Mouse (Mus musculus): ENCODE data around the gene Slc30a2.
"Not testable (repeated sequence)": the region's sequence is repeated elsewhere in the genome, so short reads cannot be mapped to it uniquely, and the experiment has no call there.

Gene Slc30a2

GRCm38 (mm10) chr4:134324655-134325054 is 18.3 kb upstream of the Slc30a2 start:
- DNase-seq: no peak

DNA sequence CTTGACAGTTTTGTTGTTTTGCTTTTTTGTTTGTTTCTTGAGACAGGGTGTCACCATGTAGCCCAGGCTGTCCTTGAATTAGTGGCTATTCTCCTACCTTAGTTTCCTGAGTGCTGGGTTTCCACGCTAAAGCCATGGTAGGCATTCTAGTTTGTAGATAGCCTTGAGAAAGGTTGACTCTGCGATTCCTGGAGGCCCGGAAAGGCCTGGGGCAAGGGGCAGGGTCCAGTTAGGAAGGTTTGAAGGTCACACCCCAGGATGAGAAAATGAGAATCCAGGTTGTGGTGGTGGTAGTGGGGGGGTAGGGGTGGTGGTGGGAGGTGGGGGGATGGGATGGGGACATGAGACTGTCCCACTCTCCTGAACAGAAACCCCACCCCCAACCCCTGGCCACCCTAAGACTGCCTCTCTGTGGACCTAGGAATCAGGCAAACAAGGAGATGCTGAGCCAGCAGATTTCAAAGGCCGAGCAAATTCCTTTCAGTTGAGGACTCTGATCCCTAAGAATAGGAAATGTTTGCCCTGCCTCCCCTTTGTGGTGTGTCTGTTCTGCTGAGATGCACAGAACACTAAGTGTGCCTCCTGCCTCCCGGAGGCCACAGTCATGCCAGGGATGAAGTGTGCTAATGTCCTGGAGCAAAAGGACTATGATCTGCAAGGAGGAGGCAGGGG is 16.0 kb upstream of the Slc30a2 start:
- no peak for DNase-seq

DNA sequence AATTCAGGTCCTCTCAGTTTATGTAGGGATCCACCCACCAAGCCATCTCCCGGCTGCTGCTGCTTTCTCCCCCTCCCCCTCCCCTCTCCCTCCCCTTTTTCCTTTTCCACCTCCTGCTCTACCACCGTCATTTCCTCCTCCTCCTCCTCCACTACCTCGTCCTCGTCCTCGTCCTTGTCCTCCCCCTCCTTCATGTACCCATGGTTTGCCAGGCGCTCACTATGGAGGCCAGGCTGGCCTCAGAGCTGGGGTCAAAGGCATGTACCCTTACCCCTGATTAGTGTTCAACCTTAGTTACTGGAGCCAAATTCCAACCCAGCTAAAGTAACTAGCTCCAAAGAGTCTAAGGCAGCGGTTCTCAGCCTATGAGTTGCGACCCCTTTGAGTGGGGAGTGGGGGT is 14.8 kb upstream of the Slc30a2 start:
- no peak for DNase-seq

DNA sequence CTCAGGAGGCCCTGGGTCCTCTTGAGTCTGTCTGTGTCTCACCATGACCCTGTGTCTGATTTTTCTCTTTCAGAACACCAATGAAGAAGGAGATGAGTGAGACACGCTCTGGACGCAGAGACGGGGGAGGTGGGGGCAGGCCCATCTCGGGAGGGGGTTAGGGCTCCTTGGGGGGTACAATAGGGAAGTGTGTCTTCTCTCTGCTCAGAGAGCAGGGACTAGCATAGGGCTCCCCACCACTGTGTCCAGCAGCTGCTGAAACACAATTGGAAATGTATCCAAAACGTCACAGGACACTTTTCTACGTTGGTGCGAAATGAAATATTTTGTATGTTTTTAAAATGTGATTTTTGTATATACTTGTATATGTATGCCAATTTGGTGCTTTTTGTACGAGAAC is 14.1 kb upstream of the Slc30a2 start:
- DNase-seq: no peak

- no peak for DNase-seq
Measured at GRCm38 (mm10) chr4:134330281-134330680, 12.7 kb upstream of the Slc30a2 start.

- DNase-seq: not testable (repeated sequence)
Measured at GRCm38 (mm10) chr4:134341231-134341630, 1.8 kb upstream of the Slc30a2 start.

DNA sequence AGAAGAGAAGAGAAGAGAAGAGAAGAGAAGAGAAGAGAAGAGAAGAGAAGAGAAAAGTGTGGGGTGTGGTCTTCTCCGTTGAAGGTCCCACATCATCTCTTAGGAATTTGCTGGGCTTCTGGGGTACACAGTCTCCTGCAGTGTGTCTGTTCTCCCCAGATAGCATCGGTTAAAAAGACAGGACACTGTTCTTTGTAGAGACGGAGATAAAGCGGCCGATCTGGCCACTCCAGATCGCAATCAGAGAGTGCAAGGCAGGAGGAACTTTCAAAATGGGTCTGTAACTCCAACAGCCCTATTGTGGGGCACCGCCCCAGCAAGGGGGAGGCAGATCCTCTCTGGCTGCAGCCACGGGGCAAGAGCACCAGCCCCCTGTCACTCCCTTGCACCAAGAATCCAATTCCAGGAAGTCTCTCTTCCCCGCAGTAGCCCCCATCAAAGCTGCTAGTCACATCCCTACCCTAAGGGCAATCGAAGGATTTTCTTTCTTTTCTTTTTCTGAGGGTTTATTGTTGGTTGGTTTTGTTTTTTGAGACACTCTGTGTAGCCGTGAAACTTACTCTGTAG is 685 bp upstream of the Slc30a2 start:
- no peak for DNase-seq

DNA sequence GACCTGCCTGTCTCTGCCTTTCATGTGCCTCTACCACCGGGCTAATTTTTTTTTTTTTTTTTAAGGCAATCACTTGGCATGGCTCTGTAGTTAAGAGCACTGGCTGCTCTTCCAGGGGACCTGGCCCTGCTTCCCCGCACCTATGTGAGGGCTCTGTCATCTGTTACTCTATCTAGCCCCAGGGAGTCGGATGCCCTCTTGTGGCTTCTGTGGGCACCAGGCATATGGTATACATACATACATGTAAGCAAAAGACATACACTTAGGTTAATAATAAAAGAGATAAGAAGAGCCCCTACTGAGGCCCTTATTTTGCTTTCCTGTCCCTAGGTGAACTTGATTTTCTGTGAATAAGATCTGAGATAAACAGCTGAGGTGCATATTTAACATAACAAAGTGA is 1.6 kb downstream of the Slc30a2 start:
- DNase-seq: no peak

DNA sequence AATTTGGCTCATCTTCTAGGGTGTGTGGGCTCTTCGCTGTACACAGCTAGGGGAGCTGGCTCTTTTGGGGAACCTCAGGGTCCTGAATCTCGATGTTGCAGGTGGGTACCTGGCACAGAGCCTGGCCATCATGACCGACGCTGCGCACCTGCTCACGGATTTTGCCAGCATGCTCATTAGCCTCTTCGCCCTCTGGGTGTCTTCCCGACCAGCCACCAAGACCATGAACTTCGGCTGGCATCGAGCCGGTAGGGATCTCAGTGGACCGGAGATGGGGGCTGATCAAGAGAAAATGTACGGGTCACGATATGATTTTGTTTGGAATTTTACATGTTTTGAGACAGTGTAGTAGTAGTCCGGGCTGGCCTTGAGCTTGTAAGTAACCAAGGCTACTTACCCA is 2.8 kb downstream of the Slc30a2 start:
- no peak for DNase-seq

- DNase-seq: no peak
Measured at GRCm38 (mm10) chr4:134348078-134348477, 5.1 kb downstream of the Slc30a2 start.

- DNase-seq: no peak
Measured at GRCm38 (mm10) chr4:134348545-134348944, 5.6 kb downstream of the Slc30a2 start.

DNA sequence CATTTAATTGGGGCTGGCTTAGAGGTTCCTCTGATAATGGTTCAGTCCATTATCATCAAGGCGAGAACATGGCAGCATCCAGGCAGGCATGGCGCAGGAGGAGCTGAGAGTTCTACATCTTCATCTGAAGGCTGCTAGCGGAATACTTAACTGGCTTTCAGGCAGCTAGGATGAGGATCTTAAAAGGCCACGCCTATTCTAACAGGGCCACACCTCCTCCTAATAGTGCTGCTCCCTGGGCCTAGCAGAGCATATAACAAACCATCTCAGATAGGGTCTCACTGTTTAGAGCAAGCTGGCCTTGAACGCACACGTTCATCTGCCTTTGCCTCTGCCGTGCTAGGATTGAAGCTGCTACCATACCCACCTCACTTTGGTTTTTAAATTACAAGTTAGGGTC is 6.8 kb downstream of the Slc30a2 start:
- DNase-seq: no peak

GRCm38 (mm10) chr4:134350641-134351040 is 7.7 kb downstream of the Slc30a2 start:
- DNase-seq: no peak

- DNase-seq: no peak
Measured at GRCm38 (mm10) chr4:134351329-134352260, 8.6 kb downstream of the Slc30a2 start.

DNA sequence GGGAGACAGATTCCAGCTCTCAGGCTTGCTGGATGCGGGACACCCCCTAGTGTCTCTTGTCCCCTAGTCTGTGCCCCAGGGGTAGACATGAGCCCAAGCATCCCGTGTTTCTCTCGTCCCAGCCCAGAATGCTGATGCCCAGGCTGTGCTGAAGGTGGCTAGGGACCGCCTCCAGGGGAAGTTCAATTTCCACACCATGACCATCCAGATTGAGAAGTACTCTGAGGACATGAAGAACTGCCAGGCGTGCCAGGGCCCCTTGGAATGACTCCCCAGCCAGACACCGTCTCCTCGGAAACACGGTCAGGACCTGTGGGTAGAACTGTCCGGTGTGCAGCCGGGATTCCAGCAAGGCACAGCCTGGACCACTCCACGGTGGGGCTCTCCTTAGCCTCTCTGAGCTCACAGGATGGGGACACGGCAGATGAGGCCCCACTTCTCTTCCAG is 9.3 kb downstream of the Slc30a2 start:
- DNase-seq: no peak

DNA sequence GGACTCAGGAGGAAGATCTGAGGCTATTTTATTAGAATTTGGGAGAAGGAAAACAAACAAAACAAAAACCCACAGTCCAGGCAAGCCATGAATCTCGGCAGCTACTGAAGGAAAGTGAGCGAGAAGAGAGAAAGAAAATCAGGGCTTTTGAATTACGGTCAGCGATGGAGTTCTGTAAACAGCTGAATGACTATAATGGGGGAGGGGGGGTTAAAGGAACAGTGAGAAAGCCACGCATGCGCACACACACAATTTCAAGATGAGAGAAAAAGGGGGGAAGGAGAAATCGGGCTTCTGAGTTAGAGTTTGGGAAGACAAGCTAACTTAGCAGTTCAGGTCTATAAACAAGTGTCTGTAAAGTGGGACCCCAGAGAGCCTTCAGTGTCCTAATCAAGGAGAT is 9.9 kb downstream of the Slc30a2 start:
- no peak for DNase-seq

- DNase-seq: no peak
Measured at GRCm38 (mm10) chr4:134353527-134354409, 10.8 kb downstream of the Slc30a2 start.

GRCm38 (mm10) chr4:134355841-134356452 is 13.0 kb downstream of the Slc30a2 start:
- DNase-seq: peak; percentile 16

- peak; percentile 66 for DNase-seq
Measured at GRCm38 (mm10) chr4:134356591-134357460, 13.8 kb downstream of the Slc30a2 start.

GRCm38 (mm10) chr4:134357461-134357771 is 14.4 kb downstream of the Slc30a2 start:
- DNase-seq: no peak

- no peak for DNase-seq
Measured at GRCm38 (mm10) chr4:134359649-134360048, 16.7 kb downstream of the Slc30a2 start.
